Mouse (Mus musculus): ENCODE measurements around the gene Pbld1.
"Not testable (repeated sequence)": the region's sequence is repeated elsewhere in the genome, so short reads cannot be mapped to it uniquely, and the experiment has no call there.

Gene Pbld1

GRCm38 (mm10) chr10:63039867-63040628 lies 19.9 kb upstream of the Pbld1 start:
- DNase-seq (ENCODE audit: low spot score in 2 of 2), result no peak

GRCm38 (mm10) chr10:63043154-63043553 lies 16.8 kb upstream of the Pbld1 start:
- DNase-seq (ENCODE audit: low spot score in 2 of 2), result no peak

GRCm38 (mm10) chr10:63047751-63048150 lies 12.2 kb upstream of the Pbld1 start:
- DNase-seq (ENCODE audit: low spot score in 2 of 2), result no peak

- DNase-seq (ENCODE audit: low spot score in 2 of 2), result no peak
Measured at GRCm38 (mm10) chr10:63049106-63049505, 10.9 kb upstream of the Pbld1 start.

GRCm38 (mm10) chr10:63051267-63051666 lies 8.7 kb upstream of the Pbld1 start:
- DNase-seq (ENCODE audit: low spot score in 2 of 2), result no peak

GRCm38 (mm10) chr10:63052011-63052410 lies 8.0 kb upstream of the Pbld1 start:
- no peak for DNase-seq (ENCODE audit: low spot score in 2 of 2)

GRCm38 (mm10) chr10:63053007-63053406 lies 7.0 kb upstream of the Pbld1 start:
- DNase-seq (ENCODE audit: low spot score in 2 of 2), result no peak

GRCm38 (mm10) chr10:63054071-63054470 lies 5.9 kb upstream of the Pbld1 start:
- DNase-seq (ENCODE audit: low spot score in 2 of 2), result not testable (repeated sequence)

- DNase-seq (ENCODE audit: low spot score in 2 of 2), result no peak
Measured at GRCm38 (mm10) chr10:63054586-63054985, 5.4 kb upstream of the Pbld1 start.

GRCm38 (mm10) chr10:63056966-63057750 lies 2.8 kb upstream of the Pbld1 start:
- DNase-seq (ENCODE audit: low spot score in 2 of 2), result no peak

GRCm38 (mm10) chr10:63060406-63060805 lies 444 bp downstream of the Pbld1 start:
- no peak for DNase-seq (ENCODE audit: low spot score in 2 of 2)

- no peak for DNase-seq (ENCODE audit: low spot score in 2 of 2)
Measured at GRCm38 (mm10) chr10:63061266-63061665, 1.3 kb downstream of the Pbld1 start.

- no peak for DNase-seq (ENCODE audit: low spot score in 2 of 2)
Measured at GRCm38 (mm10) chr10:63062696-63063095, 2.7 kb downstream of the Pbld1 start.

- no peak for DNase-seq (ENCODE audit: low spot score in 2 of 2)
Measured at GRCm38 (mm10) chr10:63063365-63063764, 3.4 kb downstream of the Pbld1 start.

GRCm38 (mm10) chr10:63064516-63064915 lies 4.6 kb downstream of the Pbld1 start:
- no peak for DNase-seq (ENCODE audit: low spot score in 2 of 2)

GRCm38 (mm10) chr10:63065561-63065960 lies 5.6 kb downstream of the Pbld1 start:
- DNase-seq (ENCODE audit: low spot score in 2 of 2), result no peak

GRCm38 (mm10) chr10:63065988-63066387 lies 6.0 kb downstream of the Pbld1 start:
- peak; percentile 62 to 78 for DNase-seq (ENCODE audit: low spot score in 2 of 2)

GRCm38 (mm10) chr10:63086304-63086703 lies 26.3 kb downstream of the Pbld1 start:
- DNase-seq (ENCODE audit: low spot score in 2 of 2), result no peak

- no peak for DNase-seq (ENCODE audit: low spot score in 2 of 2)
Measured at GRCm38 (mm10) chr10:63089103-63089757, 29.3 kb downstream of the Pbld1 start.

GRCm38 (mm10) chr10:63089758-63090571 lies 30.0 kb downstream of the Pbld1 start:
- no peak for DNase-seq (ENCODE audit: low spot score in 2 of 2)

- no peak for DNase-seq (ENCODE audit: low spot score in 2 of 2)
Measured at GRCm38 (mm10) chr10:63091915-63092314, 32.0 kb downstream of the Pbld1 start.
